Mouse (Mus musculus): ENCODE measurements around the gene Rexo4.

The Rexo4 gene

DNA sequence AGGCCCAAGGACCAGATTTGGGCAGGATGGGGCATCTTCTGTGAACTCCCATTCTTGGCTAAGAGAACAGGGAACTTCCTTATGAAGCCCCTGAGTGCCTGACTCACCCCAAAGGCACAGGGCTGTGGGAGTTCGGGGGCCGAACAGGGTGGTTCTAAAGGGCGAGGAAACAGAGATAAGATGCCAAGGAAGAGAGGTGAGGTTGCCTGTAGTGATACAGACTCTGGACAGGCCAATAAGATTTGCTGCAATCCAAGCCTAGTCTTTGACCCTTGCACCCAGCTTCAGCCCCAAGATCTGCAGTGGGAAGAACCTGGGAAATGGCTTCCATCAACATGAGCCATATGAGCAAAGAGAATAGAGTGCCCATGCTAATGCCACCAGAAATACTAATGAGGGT lies 20.9 kb downstream of the Rexo4 start:
- DNase-seq (ENCODE audit: low read depth, low spot score): no peak

DNA sequence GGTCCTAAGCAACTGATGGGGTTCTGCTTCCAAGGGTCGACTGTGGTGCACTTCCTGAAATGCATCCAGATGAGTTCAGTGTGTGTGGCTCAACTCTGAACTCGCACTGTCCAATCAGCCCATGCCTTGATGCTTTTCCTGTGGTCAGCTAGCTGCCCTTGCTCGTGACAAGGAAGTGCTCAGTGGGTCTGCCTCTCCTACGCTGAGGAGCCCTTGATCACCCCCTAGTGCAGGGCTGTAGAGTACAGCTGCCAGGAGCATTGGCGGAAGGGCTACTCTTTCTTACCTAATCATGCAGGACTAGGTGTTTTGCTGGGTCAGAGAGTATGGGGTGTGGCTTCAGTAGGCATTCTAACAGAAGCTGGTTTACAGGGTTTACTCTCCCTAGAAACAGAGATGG lies 22.6 kb downstream of the Rexo4 start:
- no peak for DNase-seq (ENCODE audit: low read depth, low spot score)

DNA sequence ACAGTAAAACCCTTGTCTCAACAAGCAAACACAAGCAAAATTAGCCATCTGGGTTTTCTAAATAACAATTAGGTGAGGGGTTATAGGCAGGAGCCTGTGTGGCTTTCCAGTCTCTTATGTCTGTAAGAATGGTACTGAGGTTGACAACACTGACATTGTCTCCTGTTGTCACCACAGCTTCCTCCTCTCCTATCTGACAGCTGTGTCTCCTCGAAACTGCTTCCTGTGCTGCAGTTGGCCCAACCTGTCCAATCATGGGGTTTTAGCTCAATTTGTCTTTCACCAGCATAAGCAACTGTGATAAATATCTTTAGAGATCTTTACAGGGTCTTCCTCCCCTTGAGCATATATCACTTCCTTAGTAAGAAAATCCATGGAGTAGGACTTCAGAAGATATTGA lies 27.8 kb downstream of the Rexo4 start:
- DNase-seq (ENCODE audit: low read depth, low spot score): peak; percentile 57

DNA sequence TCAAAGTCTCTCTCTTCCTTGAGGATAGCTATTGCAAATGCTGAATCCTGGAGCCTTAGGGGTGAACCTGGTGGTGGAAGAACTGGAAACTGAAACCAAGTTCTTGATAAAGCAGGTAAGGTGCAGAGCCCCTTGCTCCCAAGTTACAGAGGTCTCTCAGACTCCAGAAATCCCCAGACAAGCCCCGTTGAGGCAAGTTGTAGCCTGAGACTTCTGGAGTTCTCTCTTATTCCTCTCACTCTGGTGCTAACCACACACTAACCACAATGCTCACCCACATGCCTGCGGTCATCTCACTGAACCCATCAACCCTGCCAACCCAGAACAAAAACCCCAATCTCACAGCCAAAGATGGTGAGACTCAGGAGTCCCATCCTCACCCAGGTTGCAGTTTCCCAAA lies 28.9 kb downstream of the Rexo4 start:
- peak; percentile 62 for DNase-seq (ENCODE audit: low read depth, low spot score)

DNA sequence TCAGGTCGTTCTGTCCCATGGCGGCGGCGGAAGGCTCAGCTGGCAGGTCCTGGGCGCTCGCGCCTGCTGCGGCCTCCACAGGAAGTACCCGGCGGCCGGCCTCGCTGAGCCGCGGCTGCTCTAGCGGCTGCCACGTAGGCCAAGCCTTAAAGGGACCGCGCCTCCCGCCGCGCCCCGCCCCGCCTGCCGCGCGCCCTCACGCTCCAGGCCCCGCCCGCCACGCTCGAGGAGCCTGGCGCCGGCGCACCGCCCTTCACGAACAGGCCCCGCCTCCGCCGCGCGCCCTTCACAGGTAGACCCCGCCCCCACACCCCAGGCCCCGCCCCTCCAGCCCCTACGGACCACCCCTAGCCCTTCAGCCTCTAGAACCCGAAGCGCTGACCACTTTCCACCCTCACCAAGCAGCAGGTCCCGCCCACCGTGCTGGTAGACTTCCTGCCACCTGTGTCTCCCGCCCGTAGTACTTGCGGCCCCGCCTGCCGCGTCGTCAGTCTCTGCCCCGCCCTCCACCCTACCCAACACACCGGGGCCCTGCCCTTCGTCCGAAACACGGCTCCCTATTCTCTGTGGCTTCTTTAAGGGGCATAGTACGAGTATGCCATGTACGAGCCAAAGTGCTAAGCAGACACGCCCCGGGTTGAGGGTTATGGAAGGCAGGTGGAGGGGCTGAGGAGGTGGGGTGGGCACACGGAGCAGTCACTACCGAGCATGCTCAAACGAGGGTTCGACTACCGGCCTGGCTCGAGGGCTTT lies 30.7 kb downstream of the Rexo4 start, which contains the start of the genes Surf4 and Stkld1:
TSS of gene Surf4 (minus strand) at position 625 of the 752 bp plus-strand sequence.
TSS of gene Stkld1 (plus strand) at position 744 of the 752 bp plus-strand sequence.
- DNase-seq (ENCODE audit: low read depth, low spot score): peak; percentile 96

DNA sequence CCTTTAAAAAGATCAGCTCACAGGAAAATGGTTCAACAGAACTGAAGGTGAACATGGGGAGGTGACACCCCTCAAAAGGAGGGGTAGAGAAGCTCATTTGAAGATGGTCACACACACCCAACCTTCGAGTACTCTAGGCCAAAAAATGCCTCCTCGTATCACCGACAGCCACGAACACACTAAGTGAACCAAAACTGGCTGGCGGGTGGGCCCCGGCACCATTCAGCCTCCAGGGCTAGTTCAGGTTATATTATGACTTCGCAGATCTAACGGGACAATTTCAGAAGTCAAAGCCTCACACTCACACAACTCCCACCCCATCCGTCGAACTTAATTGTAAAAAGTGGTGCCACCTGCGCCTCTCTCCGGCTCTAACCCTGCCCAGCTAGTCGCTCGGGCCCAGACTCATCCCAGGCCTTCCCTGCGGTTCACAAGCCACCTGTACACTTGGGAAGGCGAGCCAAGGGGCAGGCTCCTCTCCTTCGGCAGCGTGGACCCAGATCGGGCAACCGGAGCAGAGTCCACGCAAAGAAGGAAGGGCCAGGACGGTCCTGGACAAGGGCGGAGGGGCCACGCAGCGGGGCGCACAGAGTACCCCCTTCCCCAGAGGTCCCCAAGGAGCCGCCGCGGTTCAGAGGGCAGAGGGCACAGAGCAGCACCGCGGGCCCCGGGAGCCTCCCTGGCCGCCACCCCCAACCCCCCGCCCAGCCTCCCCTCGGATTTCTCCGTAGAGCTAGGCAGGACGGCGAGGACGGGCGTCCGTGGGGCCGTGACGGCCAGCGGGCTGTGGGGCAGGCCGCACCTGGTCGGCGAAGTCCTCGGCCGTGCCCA lies 31.5 kb downstream of the Rexo4 start:
- DNase-seq (ENCODE audit: low read depth, low spot score): peak; percentile 48

DNA sequence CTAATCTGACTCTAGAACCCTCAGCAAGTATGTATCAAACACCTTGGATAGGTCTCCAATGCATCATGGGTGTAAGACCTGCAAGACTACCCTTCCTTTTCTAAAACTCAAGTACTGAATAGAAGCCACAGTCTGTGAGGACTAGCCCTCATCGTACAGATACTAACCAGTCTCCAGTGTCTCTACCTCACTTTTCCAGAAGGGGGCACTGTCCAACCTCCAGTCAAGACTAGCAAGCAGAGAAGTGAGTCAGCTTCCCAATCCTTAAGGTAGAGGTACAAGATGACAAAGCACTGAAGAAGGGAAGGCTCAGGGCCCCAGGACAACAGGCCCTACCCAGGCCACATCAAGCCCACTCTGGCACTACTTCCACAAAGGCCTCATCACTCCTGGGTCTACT lies 33.8 kb downstream of the Rexo4 start:
- peak; percentile 78 for DNase-seq (ENCODE audit: low read depth, low spot score)

DNA sequence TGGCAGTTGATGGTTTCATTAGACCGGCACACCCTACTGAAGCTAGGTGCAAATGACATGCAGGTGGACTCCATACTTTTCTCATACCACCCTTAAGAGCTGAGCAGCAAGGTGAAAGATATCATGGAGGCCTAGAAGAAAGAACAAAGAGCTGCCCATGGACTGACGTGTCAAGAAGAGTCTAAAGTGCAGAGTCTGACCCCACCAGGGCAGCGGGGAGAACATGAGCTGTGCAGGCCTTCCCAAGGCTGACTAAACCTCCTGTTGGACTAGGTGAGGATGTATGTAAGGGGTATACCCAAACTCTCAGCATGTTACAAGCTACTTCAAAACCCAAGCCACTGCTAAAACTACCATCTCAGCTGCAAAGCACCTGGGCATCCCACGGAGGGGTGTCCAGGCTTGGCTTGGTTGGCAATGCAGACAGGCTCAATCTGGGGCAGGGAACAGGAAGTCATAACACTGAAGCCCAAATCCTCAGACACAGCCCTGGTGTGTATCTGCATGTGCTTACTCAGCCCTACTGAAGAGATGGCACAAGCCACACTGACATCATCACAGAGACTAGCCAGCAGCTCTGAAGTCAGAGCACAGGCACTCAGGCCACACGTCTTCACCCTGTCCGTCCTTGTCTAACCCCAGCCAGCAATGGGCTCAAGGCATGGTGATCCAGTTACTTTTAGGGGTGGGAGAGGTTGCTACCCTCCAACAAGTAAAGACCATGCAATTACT lies 36.3 kb downstream of the Rexo4 start:
- DNase-seq (ENCODE audit: low read depth, low spot score): no peak

DNA sequence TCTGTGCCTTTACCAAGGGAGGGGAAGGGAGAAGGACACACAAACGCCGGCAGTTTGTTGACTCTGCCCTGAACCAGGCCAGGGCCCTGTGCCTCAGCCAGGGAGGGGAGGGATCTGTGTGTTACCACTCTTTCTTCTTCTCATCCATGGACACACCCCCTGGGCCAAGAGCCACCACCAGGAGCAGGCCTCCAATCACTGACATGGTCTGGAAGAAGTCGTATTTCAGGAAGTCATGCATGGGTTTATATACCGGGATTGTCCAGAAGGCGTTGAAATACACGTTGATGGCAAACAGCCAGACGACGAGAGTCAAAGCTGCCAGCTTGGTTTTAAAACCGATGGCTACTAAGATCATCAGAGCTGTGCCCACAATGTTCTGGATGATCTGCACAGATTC lies 42.4 kb downstream of the Rexo4 start:
- no peak for DNase-seq (ENCODE audit: low read depth, low spot score)

DNA sequence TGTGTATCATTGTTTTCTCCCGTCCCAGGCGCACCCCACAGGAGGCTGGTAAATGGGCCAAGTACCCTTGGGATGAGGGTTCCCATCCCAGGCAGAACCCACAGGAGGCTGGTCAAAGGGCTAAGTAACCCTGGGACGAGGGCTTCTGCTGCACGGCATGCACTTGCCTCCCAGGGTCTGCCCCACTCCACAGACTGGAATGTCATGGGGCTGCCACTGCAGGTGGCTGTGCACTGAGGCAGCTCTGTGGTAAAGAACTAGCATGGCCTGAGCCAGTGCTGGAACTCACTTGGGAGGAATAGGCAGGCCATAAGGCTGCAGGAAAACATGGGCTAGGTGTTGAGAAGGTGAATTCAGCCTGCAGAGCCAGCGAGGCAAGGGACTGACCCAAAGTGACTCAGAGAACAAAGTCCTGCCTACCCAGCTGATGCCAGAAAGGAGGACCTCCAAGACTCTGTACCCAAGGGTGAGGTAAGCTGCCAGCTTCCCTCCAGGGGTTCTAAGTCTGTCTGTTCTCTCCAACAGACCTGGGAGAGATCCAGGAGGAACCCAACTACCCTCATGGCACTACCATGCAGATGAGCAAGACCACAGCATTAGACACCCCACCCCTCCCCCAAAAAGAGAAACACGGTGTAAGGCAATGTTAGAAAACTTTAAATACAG lies 43.9 kb downstream of the Rexo4 start:
- no peak for DNase-seq (ENCODE audit: low read depth, low spot score)

DNA sequence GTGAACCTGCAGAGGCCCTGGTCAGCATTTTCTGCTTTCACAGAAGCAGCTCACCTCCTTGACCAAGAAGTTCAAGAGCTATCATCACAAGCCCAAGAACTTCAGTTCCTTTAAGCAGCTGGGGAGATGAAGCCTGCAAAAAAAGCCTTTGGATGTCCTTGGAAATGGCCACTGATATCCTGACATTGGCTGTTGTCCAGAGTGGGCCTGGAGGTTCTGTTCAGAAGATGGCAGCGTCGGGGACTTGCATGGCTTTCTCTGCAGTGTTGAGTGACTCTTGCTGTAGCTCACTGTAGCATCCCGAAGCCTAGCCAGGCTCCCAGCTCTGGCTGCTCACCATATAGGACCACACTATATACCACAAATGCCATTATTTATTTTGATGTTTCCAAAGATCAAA lies 44.5 kb downstream of the Rexo4 start:
- DNase-seq (ENCODE audit: low read depth, low spot score): no peak

DNA sequence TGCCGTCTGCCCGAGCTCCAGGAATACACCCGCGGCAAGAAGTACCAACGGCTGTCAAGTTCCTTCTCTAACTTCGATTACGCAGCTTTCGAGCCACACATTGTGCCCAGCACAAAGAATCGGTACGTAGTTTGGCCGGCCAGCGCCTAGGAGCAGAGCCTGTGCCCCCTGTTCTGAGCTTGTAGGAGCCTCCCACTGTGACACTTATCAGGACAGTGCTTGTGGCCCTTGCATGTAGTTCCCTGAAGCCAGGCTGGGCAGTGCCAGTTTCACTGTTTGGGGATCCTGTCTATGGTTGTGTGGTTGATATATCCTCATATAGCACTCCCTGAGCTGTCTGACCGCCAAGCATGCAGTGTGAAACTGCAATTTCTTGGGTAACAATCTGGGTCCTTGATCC lies 47.4 kb downstream of the Rexo4 start:
- no peak for DNase-seq (ENCODE audit: low read depth, low spot score)

DNA sequence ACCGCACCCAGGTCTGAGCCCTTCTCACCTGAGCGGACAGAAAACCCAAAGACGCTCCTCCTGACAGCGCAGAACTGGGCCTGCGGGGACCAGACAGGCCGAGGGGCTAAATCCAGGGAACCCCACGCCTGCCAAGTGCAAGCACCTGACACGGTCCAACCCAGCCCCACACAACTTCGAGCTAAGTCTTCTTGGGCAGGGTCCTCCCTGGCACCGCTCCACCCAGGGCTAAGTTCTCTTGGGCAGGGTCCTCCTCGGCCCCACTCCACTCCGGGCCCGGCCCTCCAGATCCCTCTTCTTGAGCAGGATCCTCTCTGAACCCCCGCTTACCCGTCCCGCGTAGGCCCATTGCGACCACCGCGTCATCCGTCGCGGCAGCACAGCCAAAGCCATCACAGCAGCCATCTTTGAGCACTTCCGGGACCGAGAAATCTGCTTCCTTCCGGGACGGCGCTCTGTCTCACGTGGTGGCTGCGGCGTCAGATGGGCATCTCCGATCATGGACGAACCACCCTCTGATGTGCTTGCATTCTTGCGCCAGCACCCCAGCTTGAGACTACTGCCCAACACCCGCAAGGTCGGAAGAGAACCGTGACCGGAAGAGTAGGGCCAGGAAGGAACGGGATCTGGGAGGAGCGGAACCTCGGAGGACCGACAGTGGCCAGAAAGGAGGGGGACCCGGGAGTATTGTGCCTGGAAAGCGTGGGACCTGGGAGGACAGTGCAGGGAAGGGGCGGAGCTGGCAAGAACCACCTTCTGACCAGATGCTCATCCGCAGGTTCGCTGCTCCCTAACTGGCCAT lies 48.1 kb downstream of the Rexo4 start, which contains the start of the genes Surf2 and Surf1:
TSS of gene Surf2 (plus strand) at position 441 of the 802 bp plus-strand sequence.
TSS of gene Surf1 (minus strand) at position 604 of the 802 bp plus-strand sequence.
- DNase-seq (ENCODE audit: low read depth, low spot score): peak; percentile 90

DNA sequence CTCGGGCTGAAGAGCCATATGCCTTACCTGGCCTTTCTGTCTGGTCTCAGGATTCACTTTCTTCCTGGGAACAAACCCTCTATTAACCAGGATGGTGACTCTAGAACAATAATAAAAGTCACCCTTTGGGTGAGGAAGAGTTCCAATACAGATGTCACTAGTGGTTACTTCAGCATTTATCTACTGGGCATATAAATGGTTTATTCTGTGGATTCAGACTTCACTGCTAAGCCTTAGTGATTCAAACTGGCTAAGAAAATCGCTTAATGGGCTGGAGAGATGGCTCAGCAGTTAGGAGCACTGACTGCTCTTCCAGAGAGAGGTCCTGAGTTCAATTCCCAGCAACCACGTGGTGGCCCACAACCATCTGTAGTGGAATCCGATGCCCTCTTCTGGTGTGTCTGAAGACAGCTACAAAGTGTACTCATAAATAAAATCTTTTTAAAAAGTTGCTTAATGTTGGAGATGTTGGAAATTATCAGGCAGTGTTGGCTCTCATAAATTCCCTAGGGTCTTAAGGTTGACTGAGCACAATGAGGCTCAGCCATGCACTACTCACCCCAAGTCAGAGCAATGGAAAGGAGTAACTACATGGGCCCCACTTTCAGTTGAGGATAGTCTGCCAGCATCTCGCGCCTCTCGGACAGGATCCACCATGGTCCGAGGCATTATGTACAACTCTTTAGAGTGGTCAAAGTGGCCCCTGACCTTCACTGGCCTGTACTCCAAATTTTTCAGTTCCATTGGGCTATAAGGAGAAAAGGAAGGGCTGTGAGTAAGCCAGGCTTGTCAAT lies 49.8 kb downstream of the Rexo4 start:
- no peak for DNase-seq (ENCODE audit: low read depth, low spot score)

DNA sequence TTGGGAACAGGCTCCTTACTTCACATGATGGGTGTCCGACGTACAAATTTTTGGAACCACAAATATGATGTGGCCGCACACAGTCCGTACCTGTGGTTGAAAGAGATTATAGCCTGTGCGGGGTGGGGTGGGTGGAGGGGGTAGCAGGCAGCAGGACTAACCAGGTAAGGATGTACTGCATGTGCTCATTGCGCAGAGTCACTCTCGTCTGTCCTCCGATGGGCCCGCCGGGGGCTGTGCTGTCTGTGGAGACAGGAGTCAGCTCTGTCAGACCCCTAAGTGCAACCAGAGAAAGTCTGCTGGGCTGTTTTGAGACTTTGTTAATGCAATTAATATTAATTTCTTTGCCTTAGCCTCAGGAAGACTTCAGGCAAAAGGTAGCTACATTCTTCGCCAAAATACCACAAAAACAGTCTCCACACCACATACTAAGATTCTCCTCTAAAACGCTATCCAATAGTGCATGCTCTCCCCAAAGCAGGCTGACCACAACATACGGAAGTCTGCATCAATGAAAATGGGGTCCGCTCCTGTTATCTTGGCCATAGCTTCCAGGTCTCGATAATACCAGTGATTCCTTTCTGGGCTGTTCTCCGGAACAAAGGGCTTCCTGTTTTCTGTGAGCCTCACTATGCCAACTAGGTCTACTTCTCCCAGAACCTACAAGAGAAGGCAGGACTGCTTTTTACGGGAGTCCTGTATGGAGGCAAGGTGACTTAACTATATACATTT lies 50.6 kb downstream of the Rexo4 start:
- no peak for DNase-seq (ENCODE audit: low read depth, low spot score)

DNA sequence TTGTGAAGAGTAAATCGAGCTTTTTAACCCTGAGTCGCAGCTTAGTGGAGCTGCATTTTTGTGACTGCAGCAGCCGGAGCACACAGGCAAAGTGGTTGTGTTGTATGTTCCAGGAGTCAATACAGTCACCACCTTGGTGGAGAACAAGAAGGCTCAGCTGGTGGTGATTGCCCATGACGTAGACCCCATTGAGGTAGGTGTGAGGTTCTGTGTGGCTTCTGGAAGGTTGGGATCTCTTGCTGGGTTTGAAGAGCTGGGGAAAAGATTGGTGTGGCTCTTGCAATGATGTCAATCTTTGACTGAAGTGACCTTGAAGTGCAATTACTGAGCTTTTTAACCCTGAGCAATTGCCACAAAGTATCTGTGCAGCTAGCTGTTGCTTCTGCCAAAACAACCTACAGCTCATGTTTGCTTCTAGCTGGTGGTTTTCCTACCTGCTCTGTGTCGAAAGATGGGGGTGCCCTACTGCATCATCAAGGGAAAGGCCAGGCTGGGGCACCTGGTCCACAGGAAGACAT lies 51.9 kb downstream of the Rexo4 start:
- no peak for DNase-seq (ENCODE audit: low read depth, low spot score)

DNA sequence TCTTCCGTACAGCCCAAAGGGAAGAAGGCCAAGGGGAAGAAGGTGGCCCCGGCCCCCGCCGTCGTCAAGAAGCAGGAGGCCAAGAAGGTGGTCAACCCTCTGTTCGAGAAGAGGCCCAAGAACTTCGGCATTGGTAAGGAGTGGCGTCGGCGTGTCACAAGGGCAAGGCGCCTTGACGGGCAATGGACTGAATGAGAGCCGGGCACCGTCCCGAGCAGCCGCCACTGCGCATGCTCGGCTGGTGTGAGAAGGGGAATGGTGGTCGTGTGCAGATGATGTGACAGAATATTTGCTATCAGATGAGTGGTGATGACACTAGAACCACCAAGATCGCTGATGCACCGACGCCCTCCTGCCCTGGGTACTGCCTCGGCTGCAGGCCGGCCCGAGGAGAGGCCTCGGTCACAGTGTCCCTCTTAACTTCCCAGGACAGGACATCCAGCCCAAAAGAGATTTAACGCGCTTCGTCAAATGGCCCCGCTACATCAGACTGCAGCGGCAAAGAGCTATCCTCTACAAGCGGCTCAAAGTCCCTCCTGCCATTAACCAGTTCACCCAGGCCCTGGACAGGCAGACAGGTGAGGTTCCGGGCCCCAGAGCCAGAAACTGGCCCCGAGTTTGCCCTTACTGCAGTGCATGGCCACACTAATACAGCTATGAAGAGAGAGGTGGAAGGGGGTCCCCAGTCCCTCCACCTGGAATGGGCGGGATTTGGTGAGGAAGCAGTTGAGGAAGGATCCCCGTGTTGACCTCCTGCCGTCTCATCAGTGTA lies 53.0 kb downstream of the Rexo4 start:
- DNase-seq (ENCODE audit: low read depth, low spot score): no peak
